Comparison of ENCODE assay signal across 29 mouse cellular contexts in the genomic region with DNA sequence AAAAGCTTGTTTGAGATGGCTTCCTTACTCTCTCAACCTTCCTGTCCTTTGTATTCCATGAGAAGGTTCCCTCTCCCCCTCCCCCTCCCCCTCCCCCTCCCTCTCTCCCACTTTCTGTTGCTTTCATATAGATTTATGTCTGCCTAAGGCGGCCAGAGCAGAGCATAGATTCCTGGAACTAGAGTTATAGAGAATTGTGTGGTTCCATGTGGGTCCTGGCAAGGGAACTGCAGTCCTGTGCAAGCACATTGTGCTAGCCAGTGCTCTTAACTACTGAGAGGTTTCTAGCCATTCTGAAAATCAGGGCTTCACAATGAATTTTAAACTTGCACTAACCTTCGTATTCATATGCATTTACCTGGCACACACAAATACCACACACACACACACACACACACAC.
"Had no signal": no experiment of that assay in that cellular context is flagged by ENCODE, and none has a peak within 500 bp of the region (broad histone marks: within the 10 kb centered on the region; RNA-seq: fewer than 3 reads in every experiment).

No protein-coding gene starts in this region.

- ATAC-seq: forebrain, embryonic 13.5 days; forebrain, embryonic 14.5 days; forebrain, embryonic 15.5 days; forebrain, embryonic 16.5 days; forebrain, postnatal 0 days had no signal

- H3K9ac ChIP-seq: embryonic facial prominence, embryonic 12.5 days; embryonic facial prominence, embryonic 13.5 days; embryonic facial prominence, embryonic 15.5 days; forebrain, embryonic 12.5 days; forebrain, embryonic 13.5 days; forebrain, postnatal 0 days had no signal

- H3K9me3 ChIP-seq: embryonic facial prominence, embryonic 10.5 days; embryonic facial prominence, embryonic 12.5 days; embryonic facial prominence, embryonic 13.5 days; embryonic facial prominence, embryonic 15.5 days; forebrain, embryonic 10.5 days; forebrain, embryonic 12.5 days; forebrain, embryonic 13.5 days; forebrain, embryonic 15.5 days had no signal

- H3K4me1 ChIP-seq: embryonic facial prominence, embryonic 10.5 days; embryonic facial prominence, embryonic 12.5 days; embryonic facial prominence, embryonic 13.5 days; embryonic facial prominence, embryonic 15.5 days had no signal

- DNase-seq: cerebellum, adult 2 months; cerebellum, adult 8-10 months; cerebellum, adult 9-10 months; cerebellum, adult 9-11 months; cerebellum, postnatal 10 days; cerebellum, postnatal 14 days; cerebellum, postnatal 25 days; cerebellum, postnatal 36 days; embryo, embryonic 11 days; forebrain, postnatal 0 days; gastrocnemius, adult 2 months; gastrocnemius, postnatal 10 days; gastrocnemius, postnatal 14 days; gastrocnemius, postnatal 25 days; gastrocnemius, postnatal 36 days; heart, adult 11 months; heart, adult 18-20 months; heart, adult 2 months had no signal

- H3K4me3 ChIP-seq: embryonic facial prominence, embryonic 10.5 days; embryonic facial prominence, embryonic 12.5 days; embryonic facial prominence, embryonic 13.5 days; embryonic facial prominence, embryonic 15.5 days; erythroblast, embryonic 14.5 days; forebrain, embryonic 10.5 days; forebrain, embryonic 12.5 days; forebrain, embryonic 13.5 days; forebrain, embryonic 15.5 days; gastrocnemius, adult 2 months; heart, adult 2 months had no signal

- H3K4me2 ChIP-seq: embryonic facial prominence, embryonic 12.5 days; embryonic facial prominence, embryonic 13.5 days; embryonic facial prominence, embryonic 15.5 days; forebrain, embryonic 12.5 days; forebrain, embryonic 13.5 days; forebrain, embryonic 15.5 days had no signal

- H3K27ac ChIP-seq: embryonic facial prominence, embryonic 10.5 days; embryonic facial prominence, embryonic 12.5 days; embryonic facial prominence, embryonic 13.5 days; embryonic facial prominence, embryonic 15.5 days; forebrain, embryonic 10.5 days; gastrocnemius, adult 2 months; heart, adult 2 months had no signal

- H3K27me3 ChIP-seq: embryonic facial prominence, embryonic 12.5 days; embryonic facial prominence, embryonic 13.5 days; embryonic facial prominence, embryonic 15.5 days; forebrain, embryonic 12.5 days; forebrain, embryonic 13.5 days; forebrain, embryonic 15.5 days had no signal

- H3K36me3 ChIP-seq: embryonic facial prominence, embryonic 10.5 days; embryonic facial prominence, embryonic 12.5 days; embryonic facial prominence, embryonic 13.5 days; embryonic facial prominence, embryonic 15.5 days; forebrain, embryonic 10.5 days; forebrain, embryonic 12.5 days; forebrain, embryonic 15.5 days had no signal
